Mouse (Mus musculus) MEL (cell line): ENCODE data around the gene Ube3b.

Source experiments
- CTCF ChIP-seq, 3 experiments: IDR thresholded peaks in 2 of 3; conservative IDR thresholded peaks in 1 of 3; 2 replicates each; pipeline ENCODE4 v1.5.1; 2011 to 2012; ENCODE audit warnings: low read length in 3 of 3, low read depth in 2 of 3, mild to moderate bottlenecking in 2 of 3, improper control_type of control experiment in 1 of 3, inconsistent platforms in 1 of 3, mixed read lengths in 1 of 3, moderate library complexity in 1 of 3; ENCODE audit not compliant: control insufficient read depth in 1 of 3, insufficient read depth in 1 of 3, poor library complexity in 1 of 3, severe bottlenecking in 1 of 3
- GATA1 ChIP-seq: IDR thresholded peaks from 2 replicates; pipeline ENCODE4 v1.6.1; 2011; ENCODE audit warnings: low read depth, low read length, improper control_type of control experiment
- MEF2A ChIP-seq: IDR thresholded peaks from 2 replicates; pipeline ENCODE4 v1.6.1; 2014; ENCODE audit warnings: low read depth, mild to moderate bottlenecking, inconsistent platforms, low read length, improper control_type of control experiment; ENCODE audit not compliant: poor library complexity, insufficient replicate concordance, severe bottlenecking; ENCODE audit errors: extremely low read depth
- MYC ChIP-seq: IDR thresholded peaks from 2 replicates; pipeline ENCODE4 v1.6.1; 2011; ENCODE audit warnings: low read depth, mild to moderate bottlenecking, low read length, improper control_type of control experiment, moderate library complexity
- POLR2A ChIP-seq, 2 experiments: IDR thresholded peaks; 2 replicates each; pipeline ENCODE4 v1.6.1; 2011 to 2012; ENCODE audit warnings: low read length in 2 of 2, mild to moderate bottlenecking in 2 of 2, control low read depth in 1 of 2, improper control_type of control experiment in 1 of 2, low read depth in 1 of 2, moderate library complexity in 1 of 2; ENCODE audit not compliant: control insufficient read depth in 1 of 2, insufficient read depth in 1 of 2, poor library complexity in 1 of 2
- RCOR1 ChIP-seq: IDR thresholded peaks from 2 replicates; pipeline ENCODE4 v1.6.1; 2012; ENCODE audit warnings: low read depth, mild to moderate bottlenecking, inconsistent platforms, low read length, improper control_type of control experiment
- TBP ChIP-seq: IDR thresholded peaks from 2 replicates; pipeline ENCODE4 v1.8.0; 2011; ENCODE audit warnings: low read depth, low read length, improper control_type of control experiment
- ZC3H11A ChIP-seq: IDR thresholded peaks from 2 replicates; pipeline ENCODE4 v1.6.1; 2012; ENCODE audit warnings: low read depth, mild to moderate bottlenecking, inconsistent platforms, low read length, improper control_type of control experiment
- ZNF384 ChIP-seq: IDR thresholded peaks from 2 replicates; pipeline ENCODE4 v1.6.1; 2012; ENCODE audit warnings: low read depth, mild to moderate bottlenecking, inconsistent platforms, low read length, improper control_type of control experiment

GRCm38 (mm10) chr5:114381013-114381351 lies 575 bp downstream of the Ube3b start:
- no peak for TF ChIP-seq MEF2A
- no peak for TF ChIP-seq GATA1
- no peak for TF ChIP-seq RCOR1
- no peak for TF ChIP-seq CTCF (IDR thresholded peaks at IDR 0.05 in 2 of 3, conservative IDR thresholded peaks at IDR 0.05 in 1 of 3; ENCODE audit: control insufficient read depth in 1 of 3, insufficient read depth in 1 of 3, low read depth in 2 of 3, low read length in 3 of 3, poor library complexity in 1 of 3, severe bottlenecking in 1 of 3)
- TF ChIP-seq TBP: no peak
- no peak for TF ChIP-seq ZNF384
- TF ChIP-seq POLR2A (IDR thresholded peaks at IDR 0.05; ENCODE audit: control insufficient read depth in 1 of 2, insufficient read depth in 1 of 2, low read depth in 1 of 2, low read length in 2 of 2, poor library complexity in 1 of 2): no peak
- TF ChIP-seq ZC3H11A: no peak
- no peak for TF ChIP-seq MYC
